Mouse (Mus musculus) B cell, adult 2 months (primary cell): ENCODE data around the gene Tnks1bp1.

Experiments
- DNase-seq, 2 experiments: peaks; one replicate each; pipeline ENCODE4 v3.0.0; 2022

Gene Tnks1bp1

GRCm38 (mm10) chr2:85093376-85093775, 45.6 kb downstream of the Tnks1bp1 start:
- DNase-seq, result no peak

- DNase-seq, result no peak
These were observed 48.1 kb downstream of the Tnks1bp1 start for GRCm38 (mm10) chr2:85095906-85096305.

DNA sequence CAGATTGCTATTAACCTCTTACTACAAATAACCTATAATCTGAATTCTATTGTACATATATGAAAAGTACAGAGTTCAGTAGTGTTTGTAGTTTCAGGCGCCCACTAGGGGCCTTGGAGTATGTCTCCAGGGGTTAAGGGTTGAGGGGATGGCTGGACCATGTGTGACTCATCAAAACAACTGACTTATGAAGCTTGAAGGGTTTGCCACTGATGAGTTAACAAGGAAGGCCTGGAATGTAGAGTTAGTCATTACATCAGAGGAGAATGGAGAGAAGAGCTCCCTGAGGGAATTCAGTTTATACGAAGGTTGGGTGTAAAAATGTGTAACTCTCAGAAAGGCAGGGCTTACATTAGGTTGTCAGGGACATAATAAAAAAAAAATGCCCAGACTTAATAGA, 50.2 kb downstream of the Tnks1bp1 start:
- no peak for DNase-seq

- no peak for DNase-seq
These were observed 51.1 kb downstream of the Tnks1bp1 start for GRCm38 (mm10) chr2:85098824-85099511.

- no peak for DNase-seq
These were observed 55.4 kb downstream of the Tnks1bp1 start for GRCm38 (mm10) chr2:85103201-85103600.

DNA sequence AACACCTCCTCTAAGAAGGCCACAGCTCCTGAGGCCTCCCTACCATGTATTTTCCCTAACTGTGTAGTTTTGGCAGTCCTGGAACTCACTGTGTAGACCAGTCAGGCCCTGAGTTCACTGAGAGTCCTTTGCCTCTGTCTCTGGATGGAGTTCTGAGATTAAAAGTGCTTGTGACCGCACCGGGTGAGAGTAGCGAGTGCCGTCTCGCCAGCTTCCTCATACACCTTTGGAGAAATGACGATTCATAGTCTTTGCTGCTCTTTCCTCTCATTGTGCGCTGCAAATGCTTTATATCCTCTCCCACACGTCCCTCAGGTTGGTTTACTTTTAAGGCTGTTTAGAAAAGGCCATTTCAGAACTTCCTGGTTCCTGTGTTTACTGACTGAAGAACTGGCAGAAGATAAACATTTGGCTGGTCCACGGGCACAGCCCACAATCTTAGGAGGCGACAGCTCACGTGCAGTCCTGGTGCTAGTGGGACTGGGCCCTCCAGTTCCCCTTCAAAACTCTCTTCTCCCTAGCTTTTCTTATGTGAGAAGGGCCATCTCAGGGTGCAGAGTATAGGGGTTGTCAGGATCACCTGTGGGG, 57.7 kb downstream of the Tnks1bp1 start:
- DNase-seq, result no peak

DNA sequence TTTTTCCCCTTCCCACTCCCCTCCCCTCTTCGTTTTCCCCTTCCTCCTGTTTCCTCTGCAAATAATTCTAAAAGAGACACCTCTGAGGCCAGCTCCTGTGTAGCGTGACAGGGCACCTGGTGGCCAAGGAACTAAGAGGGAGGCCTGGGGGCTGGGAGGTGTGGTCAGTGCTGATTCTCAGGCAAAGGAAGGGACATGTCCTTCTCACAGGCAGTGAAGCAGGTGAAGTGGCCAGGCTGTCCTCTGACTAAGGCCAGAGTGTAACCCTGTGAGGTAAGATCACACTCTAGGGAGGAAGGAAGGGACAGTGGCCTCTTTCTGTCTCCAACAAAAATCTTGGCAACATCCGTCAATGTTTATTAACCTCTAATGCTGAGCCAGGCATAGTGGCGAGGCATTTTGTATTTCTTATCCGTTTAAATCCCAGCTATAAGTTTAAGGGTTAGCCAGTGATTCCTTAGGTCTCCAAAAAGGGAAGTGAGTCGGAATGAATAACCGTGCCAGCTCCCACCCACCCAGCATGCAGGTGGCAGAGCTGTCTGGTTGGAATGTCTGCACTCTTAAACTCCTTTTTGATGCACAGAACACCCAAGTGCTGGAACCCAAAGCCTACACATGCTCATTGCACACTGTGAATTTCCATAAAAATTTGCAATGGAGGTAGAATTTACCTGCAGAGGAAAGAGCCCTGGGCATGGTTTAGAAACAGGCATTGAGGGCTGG, 58.4 kb downstream of the Tnks1bp1 start:
- no peak for DNase-seq

DNA sequence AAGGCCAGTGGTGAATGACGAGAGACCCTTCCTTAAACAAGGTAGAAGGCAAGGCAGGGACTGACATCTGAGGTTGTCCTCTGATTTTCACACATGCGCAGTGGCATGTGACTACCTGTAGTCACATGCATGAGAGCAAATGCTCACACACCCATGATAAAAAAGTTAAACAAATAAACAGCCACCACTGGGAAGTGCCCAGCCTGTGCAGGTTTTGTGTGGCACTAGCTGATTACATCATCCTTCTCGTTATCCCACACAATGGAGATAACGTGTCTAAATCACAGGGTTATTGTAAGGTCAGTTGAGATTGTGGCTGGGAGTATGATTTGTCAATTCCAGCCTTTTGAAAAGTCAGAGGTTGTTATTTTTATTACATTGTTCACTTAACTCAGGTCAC, 59.1 kb downstream of the Tnks1bp1 start:
- no peak for DNase-seq

- no peak for DNase-seq
These were observed 62.6 kb downstream of the Tnks1bp1 start for GRCm38 (mm10) chr2:85110288-85110875.
